Mouse (Mus musculus) embryo, embryonic 11 days (tissue): ENCODE data around the gene Pou2af1.

Experiments used
- DNase-seq: peaks from one replicate; pipeline ENCODE4 v3.0.0-alpha.2; 2015

Gene Pou2af1

GRCm38 (mm10) chr9:51213023-51213728 is at the start of gene Pou2af1:
TSS of gene Pou2af1 (plus strand) at chr9:51213708.
- DNase-seq, result no peak

DNA sequence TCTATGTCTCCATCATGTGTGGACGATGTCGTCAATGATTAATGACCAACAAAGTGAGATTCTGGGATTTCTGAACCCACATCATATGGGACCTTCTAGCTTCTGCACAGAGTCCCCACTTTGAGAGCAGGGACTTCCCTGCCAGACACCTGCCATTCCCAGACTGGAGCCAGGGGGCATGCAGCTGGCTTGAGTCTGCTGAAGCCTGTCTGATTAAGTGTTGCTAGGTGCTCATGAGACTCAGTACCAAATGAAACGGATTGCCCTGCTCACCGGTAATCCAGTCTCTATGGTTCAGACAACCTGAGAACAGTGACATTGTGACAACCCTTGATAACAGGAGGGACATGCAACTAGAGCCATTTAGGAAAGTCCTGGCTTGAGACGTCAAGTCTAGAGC is 49.5 kb upstream of the Pou2af1 start:
- DNase-seq, result no peak

DNA sequence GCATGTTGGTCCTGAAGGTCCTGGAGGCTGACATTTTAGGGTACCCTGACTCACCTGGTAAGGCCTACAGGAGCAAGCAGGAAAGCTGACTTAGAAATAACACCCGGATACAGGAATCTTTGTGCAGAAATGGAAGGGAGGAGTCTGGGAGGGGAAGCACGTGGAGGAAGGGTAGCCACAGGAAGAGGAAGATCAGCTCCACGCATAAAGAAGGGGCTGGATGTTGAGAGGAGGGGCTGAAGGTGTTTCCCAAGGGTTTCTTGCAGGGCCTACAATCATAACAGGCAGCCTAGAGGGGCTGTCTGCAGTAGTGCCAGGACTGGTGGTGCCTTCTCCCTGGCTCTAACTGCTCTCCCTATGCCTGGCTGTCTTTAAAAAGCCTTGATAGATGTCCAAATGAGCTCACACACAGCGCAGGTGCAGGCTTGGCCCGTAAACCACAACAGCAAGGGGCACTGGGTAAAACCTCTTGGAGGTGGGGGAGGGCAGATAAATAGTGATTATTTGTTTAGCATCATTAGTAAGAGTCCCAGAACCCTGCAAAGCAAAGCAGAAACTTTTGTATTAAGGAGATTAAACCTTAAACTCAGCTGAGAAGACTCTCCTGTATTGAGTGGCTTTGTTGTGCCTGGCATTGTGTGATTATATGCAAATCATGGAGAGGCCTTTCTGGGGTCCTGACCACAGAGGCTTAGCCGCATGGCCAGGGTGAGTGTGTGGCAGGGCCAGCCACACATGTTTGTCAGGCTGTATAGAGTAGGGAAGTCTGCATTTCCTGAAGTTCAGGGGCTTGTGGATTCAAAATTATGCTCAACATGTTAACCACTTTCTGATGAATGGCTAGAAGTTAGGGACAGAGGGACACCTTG is 48.0 kb upstream of the Pou2af1 start, which contains the start of gene Gm32742:
Gene Gm32742, minus strand, starts transcription at position 206 of the 869 bp plus-strand sequence.
- DNase-seq, result no peak

DNA sequence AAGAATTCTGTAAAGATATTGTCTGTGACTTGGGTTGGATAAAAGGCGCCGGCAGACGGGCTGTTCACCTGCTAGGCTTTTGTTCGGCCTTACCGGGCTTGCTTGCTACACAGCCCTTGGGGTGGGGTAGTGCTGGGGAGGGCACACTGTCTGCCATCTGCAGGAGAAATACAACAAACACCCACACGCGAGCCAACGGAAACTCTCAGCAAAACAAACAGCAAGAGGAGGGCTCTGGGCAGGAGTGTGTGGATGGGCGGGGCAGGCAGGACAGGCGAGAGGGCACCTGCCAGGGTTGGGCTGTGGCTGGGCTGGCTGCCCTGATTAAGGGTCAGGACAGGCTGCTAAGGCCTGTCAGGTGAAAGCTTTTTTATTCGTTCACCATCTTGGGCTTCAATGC is 45.6 kb upstream of the Pou2af1 start:
- DNase-seq, result no peak

GRCm38 (mm10) chr9:51168698-51169097 is 44.8 kb upstream of the Pou2af1 start:
- no peak for DNase-seq

DNA sequence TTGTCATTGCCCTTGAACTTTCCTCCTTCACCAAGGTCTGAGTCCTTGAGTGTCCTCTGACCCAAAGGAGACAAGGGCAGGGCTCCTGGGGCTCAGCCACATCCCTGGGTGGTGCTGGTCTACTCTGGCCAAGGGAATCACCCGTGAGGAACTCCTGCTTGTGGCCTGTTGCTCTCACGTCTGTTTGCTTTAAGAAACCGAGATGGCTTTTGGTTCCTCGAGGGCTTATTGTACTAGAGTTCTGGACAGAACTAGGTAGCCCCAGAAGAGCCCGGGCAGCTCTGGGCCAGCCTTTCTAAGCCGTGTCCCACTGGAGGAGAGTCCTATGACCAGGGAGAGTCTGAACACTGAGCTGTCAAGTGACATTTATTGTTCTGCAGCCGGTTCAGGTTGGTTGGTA is 44.4 kb upstream of the Pou2af1 start:
- no peak for DNase-seq

GRCm38 (mm10) chr9:51170298-51170697 is 43.2 kb upstream of the Pou2af1 start:
- DNase-seq, result no peak

GRCm38 (mm10) chr9:51174890-51175464 is 38.5 kb upstream of the Pou2af1 start:
- no peak for DNase-seq

- no peak for DNase-seq
Measured at GRCm38 (mm10) chr9:51175722-51176121, 37.8 kb upstream of the Pou2af1 start.

DNA sequence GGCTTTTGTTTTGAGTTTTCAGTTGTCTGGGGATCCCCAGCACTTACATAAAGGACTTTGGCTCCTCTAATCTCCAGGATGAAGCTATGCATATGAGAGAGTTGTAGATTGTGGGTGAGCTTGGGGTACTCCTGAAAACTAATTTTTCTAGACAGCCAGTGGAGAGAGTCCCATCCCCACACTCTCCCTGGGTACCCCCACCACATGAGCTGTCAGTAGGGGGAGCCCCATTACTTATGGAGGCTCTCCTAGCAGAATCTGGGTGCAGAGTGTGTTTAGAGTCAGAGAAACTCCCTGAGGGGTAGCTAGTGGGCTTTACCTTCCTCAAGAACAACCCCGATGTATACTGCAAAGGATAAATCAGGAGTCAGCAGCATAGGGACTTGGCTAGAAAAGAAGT is 35.2 kb upstream of the Pou2af1 start:
- no peak for DNase-seq

- no peak for DNase-seq
Measured at GRCm38 (mm10) chr9:51180621-51181020, 32.9 kb upstream of the Pou2af1 start.

DNA sequence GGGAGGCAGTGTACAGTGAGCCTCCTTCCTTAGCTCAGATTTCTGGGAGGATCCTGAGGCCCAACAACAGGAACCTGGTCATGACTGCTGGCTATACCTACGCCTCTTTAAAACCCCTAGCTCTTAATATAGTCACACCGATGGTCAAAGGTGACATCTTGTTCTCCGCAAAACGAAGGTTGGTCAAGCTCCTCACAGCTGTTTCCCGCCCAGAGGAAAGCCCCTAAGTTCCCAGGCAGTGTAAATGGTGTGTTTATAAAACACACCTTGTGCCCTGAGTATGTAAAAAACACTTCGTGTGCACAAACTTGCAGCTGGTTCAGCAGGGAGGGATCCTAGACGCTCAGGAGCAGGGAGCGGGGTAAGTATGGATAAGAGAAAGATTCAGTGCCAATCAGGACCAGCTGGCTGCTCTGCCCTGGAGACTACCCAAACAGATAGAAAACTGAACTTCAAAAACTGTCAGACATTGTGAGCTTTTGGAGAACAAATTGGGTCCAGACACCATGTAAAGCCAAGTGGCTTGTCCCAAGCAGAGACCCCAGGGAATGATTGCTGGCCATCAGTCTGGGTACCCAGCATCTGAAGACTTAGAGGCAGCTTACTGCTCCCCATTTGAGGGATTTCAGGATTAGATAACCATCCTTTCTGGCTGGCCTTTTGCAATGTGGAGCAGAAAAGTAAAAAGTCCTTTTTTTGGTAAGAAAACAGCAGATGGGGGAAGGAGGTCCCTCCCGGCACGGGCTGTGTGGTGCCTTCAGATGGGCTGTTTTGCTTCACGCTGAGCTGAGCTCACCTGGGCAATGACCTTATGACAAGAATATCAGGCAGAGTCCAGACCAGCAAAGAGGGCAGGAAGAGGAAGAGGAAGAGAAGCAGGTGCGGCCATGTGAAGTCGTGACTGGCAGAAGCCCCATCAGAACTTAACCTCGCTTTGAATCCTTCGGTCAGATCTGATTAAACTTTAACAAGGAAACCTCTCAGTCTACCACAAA is 30.5 kb upstream of the Pou2af1 start:
- DNase-seq, result no peak

DNA sequence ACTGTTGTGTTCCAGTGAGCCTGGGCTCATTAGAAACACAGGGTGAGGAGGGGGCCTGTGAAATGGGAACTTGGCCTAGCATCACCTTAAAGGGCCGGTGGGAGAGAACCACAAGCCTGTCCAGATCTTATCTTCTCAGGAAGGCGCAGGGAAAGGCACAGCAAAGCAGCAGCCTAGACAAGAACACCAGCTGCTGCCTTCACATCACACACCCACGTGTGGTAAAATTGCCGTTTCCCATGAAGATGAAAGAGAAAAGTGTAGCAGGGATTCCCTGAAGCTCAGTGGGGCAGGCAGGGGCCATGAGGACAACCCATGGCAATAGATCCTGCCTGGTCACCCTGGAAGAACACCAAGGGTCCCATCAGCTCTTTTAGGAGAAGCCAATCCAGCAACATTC is 28.1 kb upstream of the Pou2af1 start:
- DNase-seq, result no peak

DNA sequence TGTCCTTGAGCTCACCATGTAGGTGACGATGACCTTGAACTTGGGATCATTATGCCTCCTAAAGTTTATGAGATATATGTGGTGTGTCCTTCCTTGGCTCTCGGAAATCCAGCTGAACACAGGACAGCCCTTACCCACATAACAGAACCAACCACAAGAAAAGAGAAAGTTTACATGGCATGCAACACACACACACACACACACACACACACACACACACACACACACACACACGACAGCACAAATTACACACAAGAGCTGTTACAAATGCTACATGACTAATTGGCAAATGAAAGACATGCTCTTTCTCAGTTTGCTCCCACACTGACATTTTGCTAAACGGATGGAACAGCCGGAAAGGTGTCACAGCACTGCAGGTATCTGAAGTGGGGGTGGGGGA is 27.6 kb upstream of the Pou2af1 start:
- DNase-seq, result no peak

GRCm38 (mm10) chr9:51190655-51191054 is 22.9 kb upstream of the Pou2af1 start:
- no peak for DNase-seq

DNA sequence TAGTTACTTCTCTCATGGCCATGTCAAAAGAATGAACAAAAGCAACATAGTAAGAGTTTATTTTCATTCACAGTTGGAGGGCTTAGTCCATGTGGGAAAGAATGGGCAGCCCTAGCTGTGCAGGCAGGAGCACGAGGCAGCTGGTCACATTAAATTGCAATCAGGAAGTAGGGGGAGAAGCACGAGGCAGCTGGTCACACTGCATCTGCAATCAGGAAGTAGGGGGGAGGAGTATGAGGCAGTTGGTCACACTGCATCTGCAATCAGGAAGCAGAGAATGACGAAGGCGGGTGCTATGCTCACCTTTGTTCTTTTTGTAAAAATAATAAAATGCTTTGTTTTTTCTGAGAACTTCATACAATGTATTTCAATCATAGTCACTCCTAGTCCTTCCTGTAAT is 18.7 kb upstream of the Pou2af1 start:
- DNase-seq, result no peak

DNA sequence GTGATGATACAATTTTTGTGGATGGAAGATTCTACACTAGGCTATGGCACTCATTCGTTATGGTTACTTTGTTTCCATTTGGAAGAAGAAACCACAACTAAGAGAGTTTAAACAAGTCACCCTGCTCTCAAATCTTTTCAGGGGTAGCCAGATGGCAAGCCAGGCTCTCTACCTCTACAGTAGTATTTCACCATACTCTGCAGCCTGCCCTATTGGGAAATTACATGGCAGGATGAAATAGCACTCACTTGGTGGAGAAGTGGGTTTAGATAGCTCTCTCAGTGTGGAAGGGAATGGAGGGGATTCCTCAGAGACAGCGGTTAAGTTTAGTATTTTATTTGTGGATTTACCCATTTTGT is 4.6 kb upstream of the Pou2af1 start:
- DNase-seq, result no peak

DNA sequence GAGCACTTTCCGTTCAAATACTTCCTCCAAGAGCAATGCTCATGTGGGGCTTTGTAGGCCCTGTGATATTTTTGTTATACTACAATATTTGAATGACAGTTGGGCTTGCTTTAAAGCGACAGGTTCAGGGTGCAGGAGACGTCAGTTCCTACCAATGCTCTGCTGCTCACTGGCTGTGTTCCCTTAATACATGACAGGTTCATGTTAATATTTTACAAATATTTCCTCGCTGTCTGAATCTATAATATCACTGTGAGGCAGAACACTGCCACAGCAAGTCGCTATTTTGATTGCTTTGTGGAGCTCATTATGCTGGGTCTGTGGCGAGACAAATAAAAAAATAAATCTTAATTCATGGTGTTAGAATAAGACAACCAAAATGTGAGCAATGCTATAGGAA is 2.3 kb upstream of the Pou2af1 start:
- DNase-seq, result no peak

DNA sequence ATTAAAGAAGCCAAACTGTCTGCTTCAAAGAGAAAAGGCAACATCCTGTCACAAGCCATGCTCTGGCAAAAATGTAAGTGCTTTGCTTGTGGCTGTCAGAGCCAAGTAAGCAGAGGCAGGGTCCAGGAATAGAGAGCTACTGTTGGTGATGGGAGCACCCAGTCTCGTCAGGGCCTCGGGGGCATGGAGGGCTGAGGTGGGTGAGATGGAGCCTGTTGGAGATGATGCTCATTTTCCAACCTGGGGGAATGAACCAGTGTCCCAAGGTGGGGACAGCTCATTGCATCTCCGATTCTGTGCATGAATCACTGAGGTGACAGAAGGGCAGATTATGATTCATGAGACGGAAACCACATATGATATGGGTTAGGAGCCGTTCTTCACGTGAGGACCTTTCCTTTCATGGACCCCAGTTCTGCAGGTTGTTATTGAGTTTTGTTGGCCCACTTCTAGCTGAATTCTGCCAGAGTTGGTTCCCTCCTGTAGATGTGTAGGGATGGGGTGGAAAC is 275 bp downstream of the Pou2af1 start:
- no peak for DNase-seq

DNA sequence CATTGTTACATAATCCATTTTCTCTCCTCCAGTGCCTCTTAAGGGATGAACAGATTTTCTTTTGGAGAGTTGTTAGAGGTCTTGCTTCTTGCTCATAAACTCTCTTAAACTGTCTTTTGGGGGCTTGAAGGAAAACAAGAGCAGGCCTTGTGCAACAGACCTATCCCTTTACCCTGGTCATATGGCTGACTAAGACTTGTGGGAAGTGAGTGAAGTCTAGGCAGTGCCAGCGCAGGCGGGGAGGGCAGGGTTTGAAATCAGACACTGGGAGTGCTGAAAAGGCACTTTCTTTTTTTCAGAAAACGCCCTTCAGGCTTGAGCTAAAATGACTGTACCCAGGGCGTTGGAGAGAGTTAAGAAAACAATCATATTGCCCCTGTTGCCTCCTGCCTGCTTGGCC is 1.8 kb downstream of the Pou2af1 start:
- peak; percentile 19 for DNase-seq

- no peak for DNase-seq
Measured at GRCm38 (mm10) chr9:51215949-51216348, 2.4 kb downstream of the Pou2af1 start.

DNA sequence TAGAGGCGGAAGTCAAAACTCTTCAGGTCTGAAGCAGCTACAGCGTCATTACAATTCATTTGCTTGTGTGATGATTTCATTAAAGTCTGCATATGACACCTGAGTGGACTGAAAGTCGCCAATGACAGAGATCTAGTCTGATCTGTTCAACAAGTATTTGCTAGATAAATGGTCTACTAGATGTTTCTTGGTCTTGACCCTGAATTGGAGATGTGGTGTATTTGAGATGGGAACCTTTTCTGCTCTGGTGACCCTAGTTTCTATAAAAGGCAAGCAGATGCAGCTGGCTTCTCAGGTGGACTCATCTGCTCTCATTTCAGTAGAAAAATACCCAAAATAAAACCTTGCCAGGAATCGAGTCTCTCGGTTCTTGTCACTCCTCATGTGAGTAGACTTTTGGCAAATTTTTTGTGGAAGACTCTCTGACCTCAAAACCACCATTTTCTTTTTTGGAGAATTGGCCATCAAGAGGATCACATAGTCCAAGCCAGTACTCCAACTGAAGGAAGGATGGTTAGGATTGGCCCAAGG is 12.2 kb downstream of the Pou2af1 start:
- DNase-seq, result no peak
